Mouse (Mus musculus) urinary bladder, adult 18-20 months (tissue): Measurements from ENCODE around the gene Zfp609.

Experiments used
- DNase-seq, 2 experiments: peaks; one replicate each; pipeline ENCODE4 v3.0.0; 2022; ENCODE audit warnings: low spot score in 2 of 2, mixed read lengths in 2 of 2

Gene Zfp609

DNA sequence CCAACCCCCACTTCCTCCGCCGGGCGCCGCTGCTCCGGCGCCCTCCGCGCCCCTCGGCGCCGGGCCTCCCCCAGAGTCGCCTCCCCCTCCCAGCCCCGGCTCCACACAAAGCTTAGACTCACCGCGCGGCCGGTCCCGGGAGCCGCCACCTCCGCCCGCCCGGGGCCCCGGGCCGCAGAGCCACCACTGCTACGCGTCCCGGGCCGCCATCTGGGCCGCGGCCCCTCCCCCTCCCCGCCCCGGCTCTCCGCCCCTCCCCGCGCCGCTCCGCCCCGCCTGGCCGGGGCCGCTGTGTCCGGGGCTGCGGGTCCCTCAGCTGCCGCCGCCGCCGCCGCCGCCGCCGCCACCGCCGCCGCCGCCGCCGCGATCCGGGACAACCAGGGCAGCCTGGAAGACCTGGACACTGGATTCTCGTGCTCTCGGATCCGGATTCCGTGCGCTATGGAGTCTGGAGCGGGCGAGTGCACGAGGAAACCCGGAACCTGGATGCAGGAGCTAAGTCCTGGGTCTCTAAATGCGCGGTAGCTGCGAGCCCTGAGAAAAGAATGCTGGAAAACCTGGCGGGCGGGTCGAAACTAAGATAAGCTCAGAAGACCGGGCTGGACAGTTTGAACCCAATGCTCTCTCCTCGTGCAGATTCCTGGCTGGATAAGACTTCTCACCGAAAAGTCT lies at the start of gene Zfp609:
Zfp609 (minus strand) TSS at position 221 of the 672 bp plus-strand sequence.
- DNase-seq = peak; percentile 87 to 97

DNA sequence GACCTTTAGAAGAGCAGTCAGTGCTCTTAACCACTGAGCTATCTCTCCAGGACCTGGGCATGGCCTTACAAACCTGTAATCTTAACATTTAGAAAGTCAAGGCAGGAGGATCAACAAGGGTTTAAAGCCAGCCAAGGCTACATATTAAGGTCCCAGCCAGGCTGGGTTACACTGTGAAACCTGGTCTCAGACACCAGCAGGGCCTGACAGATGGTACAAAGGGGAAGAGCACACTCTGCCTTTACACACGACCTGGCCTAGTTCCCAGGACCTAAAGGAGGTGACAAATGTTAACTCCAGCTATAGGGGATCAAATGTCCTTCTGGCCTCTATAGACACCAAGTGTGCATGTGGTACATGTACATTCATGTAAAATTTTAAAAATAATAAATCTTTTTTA lies 32.3 kb upstream of the Zfp609 start:
- no peak for DNase-seq

DNA sequence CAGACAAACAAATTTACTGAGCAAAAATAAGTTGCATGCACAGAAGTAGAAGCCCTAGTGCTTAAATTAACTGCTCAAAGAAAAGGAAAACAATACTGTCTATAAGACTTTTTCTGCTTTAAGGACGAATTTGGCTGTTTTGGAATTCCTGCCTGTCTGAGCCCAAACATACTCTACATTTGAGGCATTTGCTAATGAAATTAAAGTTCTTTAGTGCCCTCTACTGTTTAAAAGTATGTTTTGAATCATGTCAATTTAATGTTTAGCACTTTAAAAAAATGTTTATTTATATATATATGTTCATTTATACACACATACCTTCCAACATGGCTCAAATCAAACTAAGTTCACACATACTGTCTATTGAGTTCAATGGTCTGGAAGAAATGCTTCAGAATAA lies 22.8 kb upstream of the Zfp609 start:
- DNase-seq = no peak

DNA sequence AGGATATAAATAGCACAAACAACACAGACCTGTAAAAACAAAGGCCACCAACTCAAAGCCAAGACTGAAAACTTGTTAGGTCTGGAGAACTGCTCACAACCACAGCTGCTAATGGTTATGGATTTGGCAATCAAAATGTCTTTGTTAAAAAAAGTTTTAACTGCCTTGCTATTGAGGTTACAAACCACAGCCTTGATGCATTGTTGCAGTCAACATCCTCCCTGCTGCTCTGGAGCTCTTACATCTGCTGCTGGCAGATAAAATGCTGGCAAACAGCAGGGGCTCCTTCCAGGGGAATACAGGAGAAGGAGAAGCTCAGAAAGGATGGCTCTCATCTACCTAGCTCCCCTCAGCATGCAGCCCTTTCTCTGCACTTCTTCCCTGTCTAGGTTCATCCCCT lies 20.8 kb upstream of the Zfp609 start:
- peak in 1 of 2 experiments; percentile 9 for DNase-seq

DNA sequence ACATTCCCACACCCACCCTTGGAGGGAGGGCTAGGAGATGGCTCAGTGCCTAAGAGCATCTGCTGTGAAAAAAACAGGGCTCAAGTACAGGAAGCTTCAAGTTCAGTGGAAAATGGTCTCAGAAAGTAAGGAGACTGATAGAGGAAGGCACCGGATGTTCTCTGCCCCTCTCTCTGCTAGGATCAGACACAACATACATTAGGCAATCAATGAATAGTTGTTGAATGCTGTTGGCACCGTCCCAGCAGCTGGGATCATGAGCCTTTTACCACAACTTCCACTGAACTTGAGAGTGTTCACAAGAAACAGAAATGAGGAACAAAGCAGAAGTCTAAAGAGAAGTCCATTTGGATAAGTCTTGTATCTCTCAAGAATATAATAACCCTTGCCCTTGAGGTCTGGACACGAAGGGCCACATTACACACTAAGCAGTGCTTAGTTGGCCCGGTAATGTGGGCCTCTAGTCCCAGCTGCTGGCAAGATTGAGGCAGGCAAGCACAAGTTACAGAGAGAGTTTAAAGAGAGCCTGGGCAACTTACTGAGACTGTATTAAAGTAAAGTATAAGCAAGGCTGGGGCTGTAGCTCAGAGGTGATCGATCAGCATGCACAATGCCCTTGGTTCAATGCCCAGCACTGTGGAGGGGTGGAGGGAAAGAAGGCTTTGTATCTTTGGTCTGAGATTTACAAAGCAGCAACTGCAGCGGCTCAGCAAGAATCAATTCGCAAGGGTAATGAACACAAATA lies 17.2 kb upstream of the Zfp609 start:
- no peak for DNase-seq

DNA sequence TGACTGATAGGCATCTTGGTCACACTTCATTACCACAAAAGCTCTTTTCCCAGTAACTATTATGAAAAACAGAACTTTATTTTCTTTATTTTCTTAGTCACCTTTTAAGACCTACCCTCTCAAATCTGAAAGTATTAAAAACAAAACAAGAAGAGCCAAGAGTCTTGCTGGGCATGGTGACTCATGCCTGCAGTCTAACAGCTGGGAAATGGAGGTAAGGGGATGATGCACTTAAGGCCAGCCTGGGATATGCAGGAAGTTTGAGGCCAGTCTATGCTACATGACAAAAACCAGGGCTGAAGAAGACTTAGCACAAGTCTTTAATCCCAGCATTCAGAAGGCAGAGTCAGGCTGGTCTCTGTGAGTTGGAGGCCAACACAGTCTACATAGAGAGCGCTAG lies 12.5 kb upstream of the Zfp609 start:
- DNase-seq = no peak

DNA sequence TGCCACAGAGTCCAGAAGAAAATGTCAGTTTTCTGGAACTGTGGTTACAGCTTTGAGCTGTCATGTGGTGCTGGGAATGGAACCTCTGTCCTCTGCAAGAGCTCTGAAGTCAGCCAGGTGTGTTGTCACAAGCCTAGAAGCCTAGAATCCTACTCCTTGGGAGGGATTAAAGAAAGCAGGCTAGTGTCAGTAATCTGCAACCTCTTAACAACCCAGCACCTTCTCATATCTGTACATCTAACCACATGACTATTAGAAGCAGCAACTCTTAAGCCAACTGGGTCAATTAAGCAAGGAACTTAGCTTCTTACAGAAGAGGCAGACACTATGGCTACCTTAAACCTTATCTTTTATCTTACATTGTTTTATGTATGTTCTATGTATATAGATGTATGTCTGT lies 9.6 kb upstream of the Zfp609 start:
- DNase-seq = no peak

DNA sequence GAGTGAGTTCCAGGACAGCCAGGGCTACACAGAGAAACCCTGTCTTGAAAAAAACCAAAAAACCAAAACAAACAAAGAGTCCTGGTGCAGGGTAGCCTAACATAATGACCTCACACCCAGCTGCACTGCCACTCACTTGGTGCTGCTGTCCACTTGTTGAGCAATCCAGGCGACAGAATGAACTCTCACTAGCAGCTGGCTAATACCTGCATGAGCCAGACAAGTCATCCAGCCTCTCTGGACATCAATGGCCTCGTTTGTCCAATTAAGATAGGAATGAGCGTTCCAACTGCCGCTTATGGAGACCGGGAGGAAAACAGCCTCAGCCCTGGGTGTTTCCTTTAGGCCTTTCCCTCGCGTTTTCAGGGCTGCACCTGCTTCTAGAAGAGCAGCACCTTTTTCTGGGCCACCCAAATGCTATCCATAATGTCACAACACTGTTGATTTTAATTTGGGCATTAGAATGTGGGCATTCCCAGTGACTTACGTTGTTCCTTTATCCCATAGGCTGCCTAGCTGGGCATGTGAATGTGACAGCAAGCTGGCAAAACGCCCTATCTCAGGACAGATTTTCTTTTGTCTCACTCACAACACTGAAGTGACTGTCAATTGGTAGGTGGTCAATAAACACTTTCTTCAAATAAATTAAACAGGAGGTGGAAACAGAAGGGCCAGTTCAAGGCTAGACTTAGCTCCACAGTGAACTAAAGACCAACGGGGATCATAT lies 7.4 kb upstream of the Zfp609 start:
- DNase-seq = no peak

DNA sequence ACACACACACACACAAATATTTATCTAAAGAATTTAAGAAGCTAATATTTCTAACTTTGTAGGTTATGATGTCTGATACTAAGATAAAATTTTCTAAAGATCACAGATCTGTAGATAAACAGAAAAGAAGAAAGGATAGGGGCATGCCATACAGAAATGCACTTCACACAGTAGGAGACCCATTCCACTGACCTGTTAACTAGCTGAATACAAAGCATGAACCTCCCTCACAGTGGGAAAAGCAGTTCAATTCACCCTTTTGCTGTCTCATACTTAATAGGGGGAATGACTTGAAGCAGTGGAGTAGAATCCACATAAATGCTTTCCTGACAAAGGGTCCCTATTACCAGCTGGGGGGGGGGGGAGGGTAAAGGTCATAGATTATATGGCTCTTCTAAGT lies 6.3 kb upstream of the Zfp609 start:
- DNase-seq = no peak

DNA sequence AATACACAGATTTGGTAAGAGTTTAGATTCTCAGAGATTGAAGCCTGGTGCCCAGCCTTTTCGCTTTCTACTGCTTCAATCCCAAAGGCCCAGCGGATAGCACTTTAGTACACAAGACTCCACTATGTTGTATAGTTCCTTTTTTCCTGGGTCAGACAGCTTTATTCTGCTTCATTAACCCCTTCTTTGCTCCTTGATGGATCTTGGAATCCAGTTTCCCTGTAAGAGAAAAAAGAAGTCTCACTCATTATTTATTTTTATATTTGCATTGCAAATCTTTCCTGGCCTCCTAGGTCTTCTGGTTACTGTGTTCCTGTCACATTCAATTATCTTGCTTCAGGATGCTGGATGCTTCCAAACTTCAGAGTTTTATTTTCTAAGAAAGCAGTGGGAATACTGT lies 5.9 kb upstream of the Zfp609 start:
- no peak for DNase-seq

DNA sequence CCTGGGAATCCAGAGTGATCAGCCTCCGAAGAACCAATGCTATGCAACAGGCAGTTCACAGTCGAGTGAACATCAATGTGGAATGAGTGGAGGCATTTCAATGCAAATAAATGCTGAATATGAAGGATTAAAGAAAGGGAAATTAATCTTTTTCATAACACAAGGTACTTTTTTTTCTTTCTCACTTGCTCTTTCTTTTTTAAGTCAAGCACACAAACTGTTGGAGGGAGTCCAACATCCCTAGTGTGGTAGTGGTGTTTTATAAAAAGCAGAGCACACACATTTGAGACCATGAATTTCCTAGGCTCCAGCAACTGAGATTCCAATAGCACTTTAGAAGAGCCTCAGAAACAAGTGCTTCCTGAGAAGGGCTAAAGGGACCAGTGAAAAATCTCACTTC lies 4.7 kb upstream of the Zfp609 start:
- no peak for DNase-seq

DNA sequence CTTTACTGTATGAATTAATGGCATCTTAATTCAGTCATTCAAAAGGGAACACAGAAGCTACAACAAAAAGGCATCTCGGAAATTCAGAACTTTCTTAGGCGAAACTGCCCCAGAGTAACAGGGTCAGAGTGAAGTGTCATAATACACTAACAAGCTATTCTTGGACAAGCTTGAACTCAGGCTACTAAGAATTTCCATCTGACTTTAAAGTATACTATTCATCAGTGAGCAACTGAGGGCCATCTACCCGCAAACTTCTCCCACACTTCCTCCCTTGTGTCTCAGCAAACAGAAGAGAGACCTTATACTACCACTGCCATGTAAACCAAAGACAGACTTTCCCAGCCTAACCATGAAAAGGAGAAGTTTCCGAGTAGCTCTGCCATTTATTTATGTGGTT lies 3.8 kb upstream of the Zfp609 start:
- no peak for DNase-seq

DNA sequence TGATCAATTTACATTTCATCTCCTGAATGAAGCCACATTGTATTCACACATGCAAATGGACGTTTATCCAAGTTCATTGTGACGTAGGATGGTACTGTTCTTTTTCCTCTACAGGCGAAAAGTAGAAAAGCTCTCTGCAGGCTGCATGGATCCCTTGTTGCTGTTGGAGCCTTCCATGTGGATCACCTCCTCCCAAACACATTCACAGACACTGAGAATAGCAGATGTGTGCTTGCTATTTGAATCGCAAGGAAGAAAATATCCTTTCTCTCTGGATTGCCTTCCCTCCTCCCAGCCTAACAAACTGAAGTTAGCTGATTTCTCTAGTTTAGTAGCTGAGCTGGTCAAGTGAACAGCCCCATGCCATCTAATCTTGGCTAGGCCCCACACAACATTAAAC lies 2.9 kb upstream of the Zfp609 start:
- DNase-seq = no peak

DNA sequence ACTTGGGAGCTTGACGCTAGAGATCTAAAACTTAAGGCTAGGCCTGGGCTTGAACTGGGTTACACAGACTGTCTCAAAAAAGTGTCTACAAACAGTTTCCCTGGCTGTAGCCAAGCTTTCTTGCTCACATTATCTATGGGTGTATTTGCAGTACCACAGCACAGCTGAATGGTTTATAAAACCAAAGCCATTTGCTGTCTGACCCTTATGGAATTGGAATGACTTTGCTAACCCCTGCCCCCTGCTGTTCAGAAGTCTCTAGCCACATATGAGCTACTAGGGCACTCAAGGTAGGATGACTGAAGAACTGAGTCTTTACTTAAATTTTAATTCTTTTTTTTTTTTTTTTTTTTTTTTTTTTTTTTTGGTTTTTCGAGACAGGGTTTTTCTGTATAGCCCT lies 2.0 kb upstream of the Zfp609 start:
- DNase-seq = no peak

DNA sequence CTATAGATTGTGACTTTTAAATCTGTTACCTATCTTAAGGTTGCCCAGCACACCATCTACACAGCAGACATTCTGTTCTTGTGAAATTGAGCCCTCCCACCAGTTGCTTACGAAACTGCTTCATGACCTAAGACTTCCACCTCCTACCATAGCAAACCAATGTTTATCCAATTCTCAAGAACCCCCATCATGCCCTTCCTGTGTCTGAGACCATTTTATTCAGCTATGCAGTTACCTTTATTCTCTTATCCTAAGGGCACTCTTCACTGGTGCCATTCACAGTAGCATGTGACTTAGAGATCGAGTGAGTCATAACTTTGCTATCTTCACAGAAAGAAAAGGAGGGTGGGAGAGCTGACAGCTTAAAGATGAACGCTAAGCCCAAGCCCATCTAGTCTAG lies 1.1 kb upstream of the Zfp609 start:
- DNase-seq = no peak

DNA sequence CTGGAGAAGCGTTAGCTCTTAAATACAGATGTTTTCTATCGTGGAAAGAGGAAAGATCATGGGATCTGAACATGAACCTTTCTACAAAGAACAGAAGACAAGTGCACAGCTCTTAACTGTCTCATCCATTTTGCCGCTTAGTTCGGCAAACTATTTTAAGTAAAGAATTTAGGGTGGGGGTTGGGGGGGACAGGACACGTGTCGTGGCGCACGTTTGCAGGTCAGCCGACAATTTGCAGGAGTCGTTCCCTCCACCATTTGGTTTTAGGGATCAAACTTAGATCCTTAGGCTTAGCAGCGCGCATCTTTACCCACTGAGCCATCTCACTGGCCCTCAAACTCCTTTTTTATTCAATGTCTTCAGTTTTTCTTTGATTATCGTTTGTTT lies 646 bp upstream of the Zfp609 start:
- no peak for DNase-seq

DNA sequence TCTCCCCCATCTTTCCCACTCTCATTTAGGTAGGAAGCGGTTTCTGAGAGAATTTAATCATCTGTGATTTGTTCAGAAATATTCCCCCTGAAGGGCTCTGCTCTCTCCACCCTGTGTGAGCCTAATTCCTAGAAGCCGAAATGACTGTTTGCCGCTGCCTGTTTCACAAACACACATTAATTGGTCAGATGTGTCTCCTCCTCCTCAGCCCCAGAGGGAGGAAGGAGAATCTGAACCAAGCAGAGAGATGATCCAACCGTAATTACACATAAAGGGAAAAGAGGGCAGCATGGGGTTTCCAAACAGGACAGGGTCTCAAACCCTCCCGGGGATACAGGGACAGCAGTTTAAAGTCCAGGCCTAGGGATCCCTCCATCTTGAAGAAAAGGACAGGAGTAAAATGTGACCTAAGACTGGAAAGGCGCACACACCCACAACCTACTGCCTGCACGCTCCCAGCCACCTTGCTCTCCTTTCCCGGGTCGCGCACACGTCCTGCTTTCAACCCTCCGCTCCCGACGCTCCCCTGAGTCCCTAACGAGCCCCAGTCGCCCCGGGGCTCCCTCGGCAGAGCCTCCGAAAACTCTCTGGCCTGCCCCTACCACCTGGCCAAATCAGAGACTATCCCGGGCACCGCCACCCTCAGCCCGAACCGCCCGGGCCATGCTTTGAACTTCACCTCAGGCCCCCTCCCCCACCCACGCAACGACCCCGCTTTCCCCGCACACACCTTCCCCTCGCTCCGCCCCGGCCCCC lies 598 bp downstream of the Zfp609 start:
- peak; percentile 28 to 42 for DNase-seq

DNA sequence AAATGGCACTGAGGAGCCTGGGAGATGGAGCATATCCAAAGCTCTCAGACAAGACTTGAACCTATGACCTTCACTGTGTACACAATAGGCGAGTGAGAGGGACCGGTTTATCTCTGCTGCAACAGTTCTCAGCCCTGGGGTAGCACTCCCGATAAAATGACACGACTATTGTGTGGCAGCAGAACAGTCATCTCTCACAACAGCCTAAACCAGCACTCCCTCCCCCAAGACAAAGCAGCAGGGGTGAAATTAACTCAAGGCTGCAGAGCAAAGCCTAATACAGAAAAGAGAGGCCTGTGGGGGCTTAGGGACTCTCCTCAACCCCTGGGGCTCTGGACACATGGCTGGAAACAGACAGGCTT lies 1.2 kb downstream of the Zfp609 start:
- no peak for DNase-seq

DNA sequence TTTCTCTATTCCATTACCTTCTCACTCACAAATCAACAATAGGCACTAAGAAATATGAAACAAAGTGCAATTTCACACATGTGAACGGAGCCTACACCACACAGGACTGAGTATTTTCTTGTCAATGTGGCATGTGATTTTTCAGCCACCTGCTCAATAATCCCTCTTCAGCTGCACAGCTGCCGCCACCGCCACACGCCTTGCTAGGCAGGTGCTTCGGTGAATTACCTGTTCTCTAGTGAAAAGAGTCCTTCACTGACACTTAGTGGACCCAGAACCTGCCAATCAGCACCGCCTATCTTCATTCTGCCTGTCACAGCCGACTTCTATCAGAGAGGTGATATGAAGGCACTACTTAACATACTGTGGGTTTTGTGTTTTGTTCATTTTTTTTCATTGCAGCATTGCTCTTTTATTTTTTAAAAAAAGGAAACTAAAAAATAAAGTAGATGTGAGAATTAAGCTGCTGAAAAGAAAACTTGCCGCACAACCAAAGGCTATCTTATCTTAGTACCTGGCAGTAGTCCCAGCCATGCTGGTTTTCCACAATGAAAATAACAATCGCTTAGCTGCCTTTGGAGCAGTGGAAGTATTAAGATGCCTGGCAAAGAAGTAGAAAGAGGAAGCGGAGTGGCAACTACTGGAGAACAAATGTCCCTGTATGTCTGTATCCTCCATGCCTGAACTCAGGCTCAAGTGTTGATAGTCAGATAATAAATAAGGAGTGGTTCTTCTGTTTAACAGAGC lies 3.5 kb downstream of the Zfp609 start:
- no peak for DNase-seq

DNA sequence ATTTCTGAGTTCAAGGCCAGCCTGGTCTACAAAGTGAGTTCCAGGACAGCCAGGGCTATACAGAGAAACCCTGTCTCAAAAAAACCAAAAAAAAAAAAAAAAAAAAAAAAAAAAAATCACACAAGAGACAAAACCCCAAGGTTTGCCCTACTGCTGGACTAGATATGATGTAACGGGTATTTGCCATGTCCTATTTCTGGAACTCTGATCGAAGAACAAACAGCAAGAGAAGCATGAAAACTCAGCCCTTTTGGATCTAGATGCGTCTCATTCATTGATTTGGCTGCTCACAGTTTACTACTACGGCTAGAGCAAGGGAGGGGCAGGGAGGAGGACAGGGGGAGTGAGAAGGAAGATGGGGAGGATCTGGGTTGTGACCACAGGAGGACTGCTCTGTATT lies 5.4 kb downstream of the Zfp609 start:
- no peak for DNase-seq

DNA sequence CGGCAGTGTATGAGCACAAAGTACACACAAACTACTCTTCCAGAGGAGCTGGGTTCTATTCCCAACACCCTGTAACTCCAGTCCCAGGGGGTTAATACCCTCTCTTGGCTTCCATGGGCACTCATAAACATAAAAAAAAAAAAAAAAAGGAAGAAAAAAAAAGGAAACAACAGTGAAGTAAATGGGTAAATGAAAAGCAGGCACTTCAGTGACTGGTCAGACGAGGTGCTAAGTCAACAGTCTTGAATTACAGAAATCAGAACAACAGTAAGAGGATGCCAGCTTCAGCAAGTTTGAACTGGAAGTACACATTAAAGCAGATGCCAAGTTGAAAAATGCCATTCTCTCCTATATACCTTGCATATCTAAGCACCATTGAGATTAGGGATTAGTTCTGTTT lies 7.1 kb downstream of the Zfp609 start:
- DNase-seq = no peak

DNA sequence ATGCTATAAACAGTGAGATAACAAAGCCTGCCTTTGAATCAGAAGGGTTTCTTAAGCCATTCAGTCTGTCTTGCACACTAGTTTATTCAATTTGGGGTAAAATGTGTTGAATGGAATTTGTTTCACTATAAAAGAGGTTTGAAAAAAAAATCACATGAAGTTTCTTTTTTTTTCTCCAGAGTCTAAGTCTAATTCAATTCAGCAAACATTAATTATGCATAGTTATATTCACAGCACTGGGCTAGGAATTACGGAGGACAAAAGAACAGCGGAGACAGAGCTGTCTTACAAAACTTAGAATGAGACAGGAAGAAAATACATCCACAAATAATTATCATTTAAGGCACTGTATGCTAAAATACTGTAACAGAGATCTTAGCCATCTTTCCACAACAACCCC lies 9.0 kb downstream of the Zfp609 start:
- DNase-seq = no peak
